Mouse (Mus musculus): Measurements from ENCODE around the gene Vmn2r5.
"Not testable (repeated sequence)": the region's sequence is repeated elsewhere in the genome, so short reads cannot be mapped to it uniquely, and the experiment has no call there.

The Vmn2r5 gene

GRCm38 (mm10) chr3:64509742-64510141, at the start of gene Vmn2r5:
Gene Vmn2r5, minus strand, starts transcription at chr3:64509842.
- in situ Hi-C loops (cut with MseI, MboI) = not testable (repeated sequence)

GRCm38 (mm10) chr3:64523585-64523984, 13.9 kb upstream of the Vmn2r5 start:
- in situ Hi-C loops (cut with MseI, MboI) = not testable (repeated sequence)
